Mouse (Mus musculus) right cerebral cortex, postnatal 4 days (tissue): Measurements from ENCODE around the gene Car6.

Source experiments
- DNase-seq: peaks from one replicate; pipeline ENCODE4 v3.0.0-alpha.2; 2022

Car6 gene

DNA sequence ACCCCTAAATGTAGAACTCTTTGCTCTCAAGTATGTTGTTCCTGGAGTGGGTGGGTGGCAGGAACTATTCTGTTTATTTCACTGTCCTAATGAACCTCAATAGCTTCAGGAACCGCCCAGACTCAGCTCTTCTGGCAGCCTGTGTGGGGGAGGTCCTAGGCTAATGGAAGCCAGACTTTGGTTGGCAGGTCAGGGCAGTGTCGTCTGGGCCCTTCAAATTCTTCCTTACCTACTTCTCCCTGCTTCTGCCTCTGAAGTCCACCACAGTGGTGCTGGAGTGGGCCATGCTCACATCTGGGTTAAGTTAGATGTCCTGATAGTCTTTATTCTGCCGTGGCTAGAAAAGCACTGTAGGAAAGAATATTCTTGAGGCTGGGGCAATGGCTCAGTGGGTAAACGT lies 23.0 kb downstream of the Car6 start:
- DNase-seq: no peak

DNA sequence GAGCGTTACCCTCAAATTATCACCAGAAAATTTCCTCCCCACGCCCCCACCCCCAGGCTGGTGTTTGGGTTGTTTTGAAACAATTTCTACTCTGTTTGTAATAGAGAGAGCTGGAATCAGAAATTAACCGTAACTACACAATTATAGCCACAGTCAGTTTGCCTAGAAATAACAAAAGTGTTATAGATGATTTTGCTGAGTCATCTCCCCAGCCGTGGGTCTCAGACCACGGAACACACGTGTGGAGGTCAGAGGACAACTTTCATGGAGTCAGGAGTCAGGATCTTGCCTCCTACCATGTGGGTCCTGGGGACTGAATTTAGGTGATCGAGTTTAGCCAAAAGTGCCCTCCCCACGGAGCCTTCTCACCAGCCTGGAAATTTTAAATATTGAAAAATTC lies 24.0 kb downstream of the Car6 start:
- no peak for DNase-seq

DNA sequence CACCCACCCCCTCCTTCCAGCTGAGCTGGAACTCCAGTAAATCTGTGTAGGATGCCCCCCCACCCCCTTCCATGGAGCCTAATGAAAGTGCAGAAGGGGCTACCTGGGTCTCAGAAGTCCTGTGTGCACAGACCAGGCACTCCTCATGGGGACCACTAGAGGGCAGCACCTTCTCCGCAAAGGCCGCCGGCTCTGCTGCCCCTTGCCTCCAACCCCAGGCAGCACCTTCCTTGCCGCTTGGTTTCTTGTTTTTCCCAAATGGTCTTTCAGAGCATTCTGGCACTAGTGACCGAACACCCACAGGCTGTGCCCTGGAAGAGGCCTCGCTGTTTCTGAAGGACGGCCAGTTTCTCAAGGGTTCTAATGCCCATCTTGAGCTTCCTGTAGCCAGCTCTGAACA lies 24.6 kb downstream of the Car6 start:
- DNase-seq: peak; percentile 14

DNA sequence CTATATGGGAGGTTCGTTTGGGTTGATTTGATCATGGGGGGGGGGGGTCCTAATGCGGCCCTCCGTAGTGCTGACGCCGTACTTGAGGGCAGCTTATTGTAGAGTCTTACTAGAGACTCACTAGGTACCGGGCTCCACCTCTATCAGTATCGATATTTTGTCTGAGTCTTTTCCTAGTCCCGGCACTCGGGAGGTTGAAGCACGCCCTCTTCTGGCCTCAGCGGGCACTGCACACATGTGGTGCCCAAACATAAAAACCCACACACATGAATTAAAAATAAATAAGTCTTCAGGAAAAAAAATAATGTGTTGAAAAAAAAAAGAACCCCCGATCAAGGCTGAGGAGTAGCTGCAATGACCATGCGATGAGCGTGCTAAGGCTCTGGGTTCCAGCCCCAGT lies 27.1 kb downstream of the Car6 start:
- no peak for DNase-seq

DNA sequence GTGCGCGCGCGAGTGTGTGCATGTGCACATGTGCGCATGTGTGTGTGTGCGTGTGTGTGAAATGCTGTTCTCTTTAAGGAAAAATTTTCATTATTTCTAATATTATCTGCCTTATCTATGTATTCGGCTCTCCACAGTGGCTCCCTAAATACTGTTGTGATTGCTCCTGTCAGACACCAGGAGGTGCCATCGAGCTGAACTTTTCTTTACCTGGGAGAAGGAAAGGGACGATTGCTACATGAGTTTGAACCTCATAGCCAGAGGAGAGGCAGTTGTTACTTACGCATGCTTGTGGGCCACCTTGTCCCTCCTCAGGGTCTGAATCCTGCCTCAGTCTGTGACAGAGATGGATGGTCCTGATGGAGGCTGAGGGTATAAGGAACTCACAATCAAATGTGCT lies 27.9 kb downstream of the Car6 start:
- DNase-seq: peak; percentile 49

DNA sequence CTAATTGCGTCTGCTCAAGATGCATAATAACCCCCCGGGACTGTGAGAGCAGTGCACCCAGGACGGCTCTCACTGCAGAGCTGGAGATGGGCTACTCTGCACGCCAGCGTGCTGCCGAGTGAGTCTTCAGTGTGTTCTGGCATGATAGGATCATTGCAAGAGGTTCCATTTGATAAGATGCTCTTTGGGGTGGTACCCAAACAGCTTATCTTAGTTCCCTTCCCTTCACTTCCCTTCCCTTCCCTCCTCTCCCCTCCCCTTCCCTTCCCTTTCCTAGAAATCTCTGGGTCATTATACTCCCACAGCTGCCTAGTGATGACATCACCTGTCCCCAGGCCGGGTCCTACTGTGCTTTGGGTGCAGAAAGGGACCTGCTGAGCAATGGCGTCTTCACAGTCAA lies 29.0 kb downstream of the Car6 start:
- DNase-seq: no peak

DNA sequence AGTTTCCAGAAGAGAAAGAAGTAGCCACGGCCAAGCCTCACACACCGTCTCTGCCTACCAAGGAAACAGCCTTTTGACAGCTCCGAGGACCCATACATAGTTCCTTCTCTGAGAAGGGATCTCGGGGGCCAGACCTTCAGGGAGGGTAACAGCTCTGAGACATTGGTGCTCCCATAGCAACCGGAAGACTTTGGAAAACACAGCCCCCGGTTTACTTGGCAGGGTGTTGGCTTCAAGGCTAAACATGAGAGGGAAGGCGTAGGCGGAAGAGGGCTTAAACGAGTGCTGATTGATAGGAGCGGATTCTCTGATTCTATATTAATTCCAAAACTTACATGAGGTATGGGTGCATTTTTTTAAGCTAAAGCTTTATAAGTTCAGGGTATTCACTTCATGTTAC lies 32.7 kb downstream of the Car6 start:
- DNase-seq: no peak

DNA sequence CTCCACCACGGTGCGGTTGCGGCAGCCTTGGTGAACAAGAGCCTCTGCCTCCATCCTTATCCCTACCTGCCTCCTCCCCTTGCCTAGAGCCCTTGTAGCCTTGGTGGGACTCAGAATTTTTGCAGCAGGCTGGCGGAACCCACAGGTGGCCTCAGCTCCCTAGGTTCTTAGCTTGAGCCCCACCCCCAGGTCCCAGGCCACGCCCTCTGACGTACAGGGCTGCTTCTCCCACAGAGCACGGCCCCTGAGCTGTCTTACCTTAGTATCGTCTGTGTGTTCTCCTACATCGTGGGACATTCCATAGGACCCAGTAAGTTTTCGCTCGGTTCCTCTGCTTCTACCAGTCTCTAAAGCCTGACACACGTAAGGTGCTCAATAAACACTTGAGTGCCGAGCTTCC lies 36.3 kb downstream of the Car6 start:
- no peak for DNase-seq

DNA sequence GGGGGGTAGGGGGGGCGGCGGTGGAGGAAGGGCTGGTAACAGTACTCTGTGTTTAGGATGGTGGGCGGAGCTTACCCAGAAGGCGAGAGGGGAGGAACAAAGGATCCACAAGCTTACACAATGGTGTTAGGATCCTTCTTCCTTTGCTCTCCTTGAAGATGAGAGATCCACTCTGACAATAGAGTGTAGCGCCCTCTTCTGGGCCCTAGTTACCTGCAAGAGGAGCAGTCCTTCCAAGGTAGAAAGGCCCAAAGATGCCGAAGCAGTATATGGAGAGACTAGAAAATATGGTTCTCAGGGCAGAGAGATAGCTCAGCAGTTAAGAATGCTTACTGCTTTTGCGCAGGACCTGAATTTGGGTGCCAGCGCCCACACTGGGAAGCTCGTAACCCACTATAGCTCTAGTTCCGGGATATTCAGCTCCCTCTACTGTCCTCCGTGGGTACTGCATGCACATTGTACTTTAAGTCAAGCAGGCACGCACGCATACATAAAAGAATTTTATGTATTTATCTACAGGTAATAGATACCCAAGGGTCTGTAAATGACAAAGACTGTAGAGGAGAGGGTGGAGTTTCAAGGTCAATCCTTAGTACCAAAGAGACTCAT lies 38.5 kb downstream of the Car6 start:
- DNase-seq: no peak

DNA sequence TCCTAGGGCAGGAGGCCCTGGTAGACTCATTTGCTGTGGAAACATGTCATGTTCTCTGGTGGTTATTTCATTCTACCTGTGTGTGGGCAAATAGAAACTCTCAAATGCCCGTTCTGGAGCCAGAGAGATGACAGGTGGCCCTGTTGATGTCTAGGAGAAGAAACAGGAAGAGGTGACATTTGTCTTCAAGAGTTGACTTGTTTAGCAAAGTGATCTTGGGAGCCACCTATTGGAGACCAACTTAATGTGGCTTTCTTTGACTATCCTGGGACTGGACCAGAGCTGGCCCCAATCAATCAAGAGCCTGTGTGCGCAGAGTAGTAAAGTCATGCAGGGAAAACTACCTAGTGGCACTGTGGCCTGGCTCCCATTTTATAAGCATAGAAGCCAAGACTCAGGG lies 41.7 kb downstream of the Car6 start:
- DNase-seq: no peak

DNA sequence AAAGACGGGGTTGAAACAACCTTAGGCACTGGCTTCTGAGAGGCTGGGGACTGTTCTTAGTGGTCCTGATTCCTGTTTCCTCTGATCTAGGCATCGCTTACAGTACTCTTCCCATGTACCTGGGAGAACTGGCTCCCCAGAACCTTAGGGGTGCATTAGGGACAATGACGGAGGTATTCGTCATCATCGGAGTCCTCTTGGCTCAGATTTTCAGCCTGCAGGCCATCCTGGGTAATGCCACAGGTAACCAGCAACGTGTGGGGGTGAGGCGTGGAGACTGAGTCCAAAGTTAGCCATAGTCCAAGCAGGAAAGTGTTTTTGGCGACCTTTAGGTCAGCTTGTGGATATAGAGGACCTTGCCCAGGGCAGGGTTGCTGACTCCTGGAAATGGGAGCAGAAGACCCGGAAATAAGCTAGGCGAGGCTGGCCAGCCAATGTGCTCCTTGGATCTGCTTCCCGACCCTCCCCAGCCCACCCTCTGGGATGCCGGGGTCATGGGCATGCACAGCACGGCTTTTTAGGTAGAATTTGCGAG lies 43.7 kb downstream of the Car6 start:
- no peak for DNase-seq

DNA sequence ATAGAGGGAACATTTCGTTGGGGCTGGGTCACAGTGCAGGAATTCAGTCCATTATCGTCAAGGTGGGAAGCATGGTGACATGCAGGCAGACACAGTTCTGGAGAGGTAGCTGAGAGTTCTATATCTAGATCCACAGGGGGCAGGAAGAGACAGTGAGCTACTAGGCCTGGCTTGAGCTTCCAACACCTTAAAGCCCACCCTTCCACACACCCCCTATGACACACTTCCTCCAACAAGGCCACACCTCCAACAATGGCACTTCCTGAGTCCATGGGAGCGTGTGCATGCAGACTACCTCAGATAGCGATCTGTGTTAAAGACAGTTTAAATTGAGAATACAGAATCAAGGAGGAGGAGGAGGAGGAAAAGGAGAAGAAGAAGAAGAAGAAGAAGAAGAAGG lies 45.4 kb downstream of the Car6 start:
- DNase-seq: no peak

DNA sequence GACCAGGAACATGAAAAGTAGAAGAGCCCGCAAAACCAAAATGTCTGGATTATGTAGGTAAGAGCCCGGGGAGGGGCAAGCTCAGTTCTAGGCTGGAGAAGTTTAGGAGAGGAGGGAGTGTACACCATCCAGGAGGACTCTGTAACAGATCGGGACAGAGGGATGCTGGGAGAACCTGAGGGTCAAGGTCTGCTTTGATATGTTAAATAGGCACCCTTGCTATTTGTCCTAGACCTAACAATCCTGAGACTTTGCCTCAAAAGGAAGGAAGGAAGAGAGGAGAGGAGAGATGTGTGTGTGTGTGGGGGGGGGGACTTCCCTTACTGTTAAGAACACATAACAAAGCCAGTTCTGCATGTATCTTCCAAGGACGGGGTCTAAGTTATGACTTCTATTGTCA lies 45.8 kb downstream of the Car6 start:
- DNase-seq: no peak

DNA sequence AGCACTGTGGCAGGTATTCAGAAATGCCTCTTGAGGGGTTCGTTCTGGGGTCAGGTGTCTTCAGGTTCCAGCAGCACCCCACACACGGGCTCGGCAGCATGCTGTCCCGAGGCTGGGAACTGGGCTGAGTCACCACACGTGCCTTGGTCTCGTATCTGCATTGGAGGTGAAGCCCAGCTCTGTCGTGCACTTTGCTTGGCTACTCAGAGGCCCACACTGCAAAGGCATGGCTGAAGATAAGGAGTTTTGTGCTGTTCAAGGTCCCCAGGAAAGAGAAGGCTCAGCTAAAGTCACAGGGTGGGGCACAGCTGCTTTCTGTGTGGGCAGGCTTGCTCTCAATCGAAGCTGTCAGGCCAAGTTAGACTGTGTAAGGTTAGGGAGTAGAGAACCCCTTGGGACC lies 48.6 kb downstream of the Car6 start:
- DNase-seq: no peak

DNA sequence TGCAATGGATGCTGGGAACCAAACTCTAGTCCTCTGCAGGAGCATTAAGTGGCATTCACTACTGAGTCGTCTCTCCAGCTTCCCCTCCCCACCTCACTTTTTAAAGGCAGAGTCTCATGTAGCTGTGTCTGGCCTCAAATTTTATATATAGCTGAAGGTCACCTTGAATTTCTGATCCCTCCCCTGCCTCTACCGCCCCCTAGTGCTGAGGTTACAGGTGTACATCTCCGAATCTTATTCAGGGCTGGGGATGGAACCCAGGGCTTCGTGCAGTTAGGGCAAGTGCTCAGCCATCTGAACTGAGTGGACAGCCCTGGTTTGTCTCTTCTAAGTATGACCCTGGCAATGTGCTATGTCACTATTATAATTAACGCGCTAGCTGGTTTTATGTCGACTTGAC lies 50.1 kb downstream of the Car6 start:
- DNase-seq: no peak

DNA sequence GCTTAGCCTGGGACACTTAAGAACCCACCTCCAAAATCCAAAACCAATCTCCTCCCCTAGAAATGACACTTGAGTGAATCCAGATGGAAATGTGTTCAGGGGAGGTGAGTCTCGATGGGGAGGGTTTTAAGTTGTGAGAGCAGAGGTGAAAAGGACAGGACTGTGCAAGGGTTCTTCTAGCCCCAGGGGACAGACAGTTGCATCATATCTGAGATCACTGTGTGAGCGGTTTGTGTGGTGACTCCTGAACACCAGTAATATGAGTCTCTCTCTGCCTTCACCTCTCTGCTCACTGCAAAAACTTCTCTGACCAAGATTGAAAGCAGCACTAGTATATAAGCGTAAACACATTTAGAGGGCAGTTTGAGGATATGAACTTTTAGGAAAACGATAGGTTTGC lies 54.8 kb downstream of the Car6 start:
- no peak for DNase-seq

DNA sequence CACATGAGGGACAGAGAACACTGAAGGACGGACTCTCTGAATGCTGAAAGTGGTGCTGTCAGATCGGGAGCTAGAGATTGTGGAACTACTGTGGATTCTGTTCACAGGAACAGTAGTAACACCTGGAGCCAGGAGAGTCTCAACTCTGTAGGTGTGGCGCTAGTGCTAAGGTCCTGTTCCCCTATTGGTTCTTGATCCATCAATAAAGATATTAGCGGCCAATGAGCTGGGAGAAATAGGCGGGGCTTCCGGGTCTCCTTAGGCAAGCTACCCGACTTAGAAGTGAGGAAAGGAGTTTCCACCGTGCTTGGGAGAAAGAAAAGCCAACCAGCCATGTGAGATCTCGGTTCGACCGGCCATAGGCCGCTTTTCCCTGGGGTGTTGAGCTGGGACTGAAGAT lies 56.9 kb downstream of the Car6 start:
- no peak for DNase-seq

DNA sequence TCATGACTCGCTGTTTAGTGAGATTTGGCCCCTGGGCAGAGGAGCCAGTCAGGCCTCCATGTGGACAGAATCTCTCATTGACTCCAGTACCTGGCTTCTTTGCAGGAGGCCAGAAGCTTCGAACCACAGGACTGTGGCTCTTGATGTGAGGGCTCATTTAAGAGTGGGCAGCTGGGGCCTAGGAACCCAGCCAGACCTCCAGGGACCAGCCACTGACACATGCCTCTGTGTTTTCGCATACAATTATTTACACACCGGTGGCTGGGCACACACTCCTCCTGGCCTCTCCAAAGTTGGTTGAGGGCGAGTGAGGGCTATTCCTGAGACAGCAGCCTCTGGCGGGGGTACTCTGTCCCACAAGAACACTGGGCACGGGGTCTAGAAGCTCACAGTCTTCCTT lies 60.8 kb downstream of the Car6 start:
- no peak for DNase-seq

DNA sequence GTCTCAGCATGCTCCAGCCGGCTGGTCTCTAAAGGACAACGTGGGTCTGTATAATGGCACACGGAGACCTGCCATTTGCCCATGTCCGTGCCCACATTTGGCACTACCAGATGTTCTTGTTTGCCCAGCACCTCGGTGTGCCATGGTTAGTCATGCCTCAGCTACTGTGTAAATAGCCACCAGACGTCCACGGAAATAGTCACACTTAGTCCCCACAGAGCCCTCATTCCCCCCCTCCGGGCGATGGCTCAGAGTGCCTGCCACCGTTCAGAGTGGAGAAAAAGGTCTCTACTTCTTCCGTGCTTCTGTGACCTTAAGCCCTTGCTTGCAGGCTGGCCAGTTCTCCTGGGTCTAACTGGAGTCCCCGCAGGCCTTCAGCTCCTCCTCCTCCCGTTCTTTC lies 62.0 kb downstream of the Car6 start:
- DNase-seq: no peak

DNA sequence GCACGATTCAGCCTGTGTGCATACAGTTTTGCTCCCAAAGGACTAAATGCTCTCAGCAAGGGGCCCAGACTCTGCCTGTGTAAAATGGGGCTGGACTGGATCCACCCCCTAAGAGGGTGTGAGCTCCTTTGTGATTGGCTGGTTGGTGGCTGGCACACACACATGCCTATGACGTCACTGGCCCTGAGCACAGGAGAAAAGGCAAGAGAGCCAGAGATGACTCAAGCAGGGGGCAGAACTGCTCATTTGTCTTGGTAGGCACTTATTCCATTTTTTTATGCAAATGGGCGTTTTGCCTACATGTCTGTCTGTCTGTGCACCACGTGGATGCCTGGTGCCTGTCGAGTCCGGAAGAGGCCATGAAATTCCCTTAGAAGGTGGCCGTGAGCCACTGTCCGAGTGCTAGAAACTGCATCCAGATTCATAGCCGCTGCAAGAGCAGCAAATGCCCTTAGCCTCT lies 63.0 kb downstream of the Car6 start:
- DNase-seq: peak; percentile 41

DNA sequence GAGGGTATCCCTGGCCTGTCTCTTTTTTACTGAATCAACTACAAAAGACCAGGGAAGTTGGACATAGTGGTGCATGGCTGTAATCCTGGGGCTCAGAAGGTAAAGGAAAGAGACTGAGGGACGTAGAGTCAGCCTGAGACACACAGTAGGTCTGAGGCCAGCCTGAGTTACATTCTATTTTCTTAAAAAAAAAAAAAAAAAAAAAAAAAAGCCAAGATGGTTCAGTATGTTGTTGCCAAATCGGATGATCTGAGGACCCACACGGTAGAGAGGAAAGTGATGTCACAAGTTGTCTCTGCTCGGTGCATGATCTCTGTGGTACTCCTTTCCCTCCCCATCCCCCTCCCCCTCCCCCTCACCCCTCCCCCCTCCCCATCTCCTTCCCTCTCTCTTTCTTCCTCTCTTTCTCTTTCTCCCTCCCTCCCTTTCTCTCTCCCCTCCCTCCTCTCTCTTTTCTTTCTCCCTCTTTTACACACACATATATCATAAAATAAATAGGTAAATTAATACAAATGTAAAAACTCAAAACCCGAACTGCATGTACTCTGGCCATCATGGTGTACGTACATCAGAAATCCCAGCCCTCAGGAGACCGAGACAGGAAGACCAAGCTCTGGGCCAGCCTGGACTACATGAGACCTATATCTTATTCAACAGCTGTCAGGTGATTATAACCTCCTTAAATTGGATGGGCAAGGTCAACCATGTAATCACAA lies 63.6 kb downstream of the Car6 start:
- DNase-seq: no peak
